Mouse (Mus musculus): Measurements from ENCODE around the gene Isg20.

The Isg20 gene

DNA sequence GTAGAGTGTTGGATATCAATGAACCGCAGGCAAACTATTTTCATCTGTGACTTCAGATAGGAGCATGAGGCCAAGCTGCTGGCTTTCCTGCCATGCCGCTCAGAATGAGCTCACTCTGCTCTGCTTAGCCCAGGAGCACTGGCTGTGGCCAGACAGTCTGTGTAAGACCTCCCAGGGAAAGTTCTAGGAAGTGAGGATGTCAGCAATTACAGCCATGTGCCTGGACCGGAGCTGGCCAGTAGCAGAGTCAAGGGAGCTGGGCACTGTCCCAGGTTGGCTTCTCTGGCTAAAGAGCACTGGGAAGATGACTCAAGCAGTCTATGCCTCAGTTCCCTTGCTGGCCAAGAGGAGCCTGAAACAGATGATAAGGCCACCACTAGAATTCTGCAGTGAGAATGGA, 50.7 kb downstream of the Isg20 start:
- no peak for DNase-seq

All from heart, adult 11 months (tissue).